Mouse (Mus musculus) liver, embryonic 11.5 days (tissue): Measurements from ENCODE around the gene Lmtk2. TPM values are rescaled to one million over a fixed set of nuclear protein-coding genes. Genes with fewer than 3 reads are reported as not detected.

ENCODE experiments used
- ATAC-seq: fragments of 200-750 bp; cut with Nextera tagmentation; replicated peaks from 2 replicates; pipeline ENCODE4 v1.8.0; 2017; ENCODE audit warnings: moderate number of reproducible peaks, mild to moderate bottlenecking, moderate TSS enrichment, moderate library complexity; ENCODE audit not compliant: low FRiP score
- DNase-seq: peaks from one replicate; pipeline ENCODE4 v3.0.0-alpha.2; 2017; ENCODE audit warnings: low spot score
- H3K27ac ChIP-seq: fragments of 300-500 bp; sonication (generic); 2 replicates; pipeline ENCODE4 v1.5.1; 2014; ENCODE audit warnings: mild to moderate bottlenecking, low read depth, low read length, control low read depth
- H3K27me3 ChIP-seq: fragments of 300-500 bp; sonication (generic); replicated peaks from 2 replicates; pipeline ENCODE4 v1.6.1; 2014; ENCODE audit warnings: low read length, mixed read lengths; ENCODE audit not compliant: control insufficient read depth, insufficient read depth
- H3K36me3 ChIP-seq: fragments of 300-500 bp; sonication (generic); 2 replicates; pipeline ENCODE4 v1.6.1; 2014; ENCODE audit warnings: mild to moderate bottlenecking, low read length, moderate library complexity, mixed read lengths; ENCODE audit not compliant: control insufficient read depth, insufficient read depth
- H3K4me1 ChIP-seq: fragments of 300-500 bp; sonication (generic); replicated peaks from 2 replicates; pipeline ENCODE4 v1.6.1; 2014; ENCODE audit warnings: low read length, mixed read lengths; ENCODE audit not compliant: control insufficient read depth, insufficient read depth
- H3K4me2 ChIP-seq: fragments of 300-500 bp; sonication (generic); 2 replicates; pipeline ENCODE4 v1.6.1; 2014; ENCODE audit warnings: mild to moderate bottlenecking, control low read depth, moderate library complexity
- H3K4me3 ChIP-seq: fragments of 300-500 bp; sonication (generic); 2 replicates; pipeline ENCODE4 v1.5.1; 2014; ENCODE audit warnings: low read depth, low read length, control low read depth
- H3K9ac ChIP-seq: fragments of 300-500 bp; sonication (generic); 2 replicates; pipeline ENCODE4 v1.6.1; 2014; ENCODE audit warnings: low read depth, low read length, control low read depth
- H3K9me3 ChIP-seq: fragments of 300-500 bp; sonication (generic); 2 replicates; pipeline ENCODE4 v1.6.1; 2016; ENCODE audit warnings: low read length, inconsistent platforms, mixed read lengths; ENCODE audit not compliant: control insufficient read depth
- WGBS: fragments of 180-500 bp; shearing (Covaris S2); extraction: QIAGEN DNeasy Blood & Tissue Kit; methylation state at CpG from one replicate; pipeline ENCODE4 v1.1.7; 2014; 5-methylcytosine and 5-hydroxymethylcytosine counted together
- polyA plus RNA-seq: library from polyadenylated mRNA; unstranded; fragments of >200 nt; fragmentation: Nextera tagmentation; extraction: Ambion mirVana; gene quantifications from 2 replicates; pipeline ENCODE4 v1.2.1, GENCODE M21; 2014

Lmtk2 gene
- polyA plus RNA-seq, 1 experiment from 2014 or later = 4.9 TPM

DNA sequence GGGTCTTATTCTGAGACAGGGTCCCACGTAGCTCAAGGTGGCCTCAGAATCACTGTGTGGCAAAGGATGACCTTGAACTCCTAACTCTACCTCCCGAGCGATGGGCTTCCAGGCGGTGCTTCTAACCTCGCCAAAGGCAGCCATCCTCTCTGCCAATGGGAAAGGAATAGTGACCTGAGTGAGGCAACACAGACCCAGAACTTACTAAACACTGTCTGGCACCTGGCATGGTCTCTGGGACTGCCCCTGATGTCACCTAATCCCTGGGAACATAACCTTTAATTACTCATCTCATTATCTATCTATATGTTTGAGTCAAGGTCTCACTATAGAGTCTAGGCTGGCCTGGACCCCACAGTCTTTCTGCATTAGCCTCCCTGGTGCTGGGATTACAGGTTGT lies 119.7 kb downstream of the Lmtk2 start:
- H3K9me3 ChIP-seq = no peaks in the 10 kb centered on the region
- no peaks in the 10 kb centered on the region for H3K27me3 ChIP-seq
- no peak overlapping the region for H3K9ac ChIP-seq
- no peak overlapping the region for H3K27ac ChIP-seq
- 79% methylated on average over 5 of the region's 5 CpGs for WGBS
- no peak overlapping the region for H3K4me2 ChIP-seq
- no peaks in the 10 kb centered on the region for H3K36me3 ChIP-seq
- peaks cover 6% of the 10 kb centered on the region; the same call in 1 of the 2 replicates for H3K4me1 ChIP-seq
- ATAC-seq (no peak), DNase-seq (no peak)
- H3K4me3 ChIP-seq = no peak overlapping the region

DNA sequence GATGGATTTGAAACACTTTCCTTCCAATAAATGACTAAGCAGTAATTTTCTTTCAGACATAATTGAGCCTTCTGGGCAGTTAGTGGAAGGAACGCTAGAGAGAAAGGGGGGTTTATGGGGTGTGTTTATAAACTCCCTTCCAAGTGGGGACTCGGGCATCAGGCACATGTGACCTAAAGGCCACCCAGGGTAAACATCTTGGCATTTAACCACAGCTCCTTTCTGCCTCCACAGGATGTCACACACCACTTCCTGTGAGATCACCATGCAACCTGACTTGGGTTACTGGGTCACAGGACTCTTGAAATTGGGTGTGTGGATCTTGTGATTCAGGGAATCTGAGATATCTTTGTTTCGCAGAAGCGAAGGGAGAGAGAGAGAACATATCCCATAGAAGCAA lies 121.1 kb downstream of the Lmtk2 start:
- no peak for ATAC-seq
- H3K36me3 ChIP-seq = no peaks in the 10 kb centered on the region
- H3K27me3 ChIP-seq = no peaks in the 10 kb centered on the region
- peaks cover 6% of the 10 kb centered on the region; the same call in 1 of the 2 replicates for H3K4me1 ChIP-seq
- H3K27ac ChIP-seq = no peak overlapping the region
- H3K4me3 ChIP-seq = no peak overlapping the region
- no peaks in the 10 kb centered on the region for H3K9me3 ChIP-seq
- 49% methylated on average over 4 of the region's 4 CpGs for WGBS
- DNase-seq = no peak
- H3K4me2 ChIP-seq = no peak overlapping the region
- H3K9ac ChIP-seq = no peak overlapping the region

DNA sequence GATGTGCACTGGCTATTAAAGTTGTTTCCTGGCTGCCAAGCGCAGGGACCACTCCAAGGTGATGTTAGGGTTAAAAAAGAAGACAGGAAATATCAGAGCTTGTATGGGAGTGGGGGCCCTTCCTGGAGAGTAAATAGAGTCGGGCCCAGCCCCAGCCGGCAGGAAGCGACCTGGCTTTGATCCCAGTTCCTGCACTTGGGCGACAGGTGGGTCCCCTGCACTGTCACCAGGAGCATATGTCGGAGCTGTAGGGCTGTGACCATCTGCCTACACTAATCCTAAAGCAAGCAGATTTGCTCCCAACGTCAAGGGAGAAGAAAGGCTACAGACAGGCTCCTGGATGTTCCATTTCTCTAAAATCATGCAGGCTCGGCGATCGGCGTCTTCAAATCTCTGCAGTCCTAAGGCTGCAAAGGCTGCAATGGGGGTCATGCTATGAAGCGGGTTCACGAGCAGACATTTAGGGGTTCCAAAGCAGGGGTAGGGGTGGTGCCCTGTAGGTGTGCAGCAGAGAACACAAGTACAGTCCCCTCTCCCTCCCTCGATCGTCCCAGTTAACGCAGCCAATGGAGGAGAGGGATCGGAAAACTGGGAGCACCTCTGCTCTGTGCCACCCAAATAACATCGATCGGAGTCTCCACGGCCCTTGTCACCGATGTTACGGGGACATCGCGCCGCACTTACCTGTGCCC lies 122.7 kb downstream of the Lmtk2 start:
- 4% methylated on average over 25 of the region's 25 CpGs for WGBS
- ATAC-seq = no peak; the same call in 1 of the 2 replicates
- DNase-seq = no peak
- no peaks in the 10 kb centered on the region for H3K9me3 ChIP-seq
- H3K4me2 ChIP-seq = peak overlapping the region; percentile 90
- peak overlapping the region; percentile 67 for H3K4me3 ChIP-seq
- peak overlapping the region; percentile 46 for H3K9ac ChIP-seq
- H3K4me1 ChIP-seq = peaks cover 6% of the 10 kb centered on the region; the same call in 1 of the 2 replicates
- H3K36me3 ChIP-seq = no peaks in the 10 kb centered on the region
- no peaks in the 10 kb centered on the region for H3K27me3 ChIP-seq
- H3K27ac ChIP-seq = 0 out of 2 replicates have a peak overlapping the region, but pooled peaks have one; percentile 41

DNA sequence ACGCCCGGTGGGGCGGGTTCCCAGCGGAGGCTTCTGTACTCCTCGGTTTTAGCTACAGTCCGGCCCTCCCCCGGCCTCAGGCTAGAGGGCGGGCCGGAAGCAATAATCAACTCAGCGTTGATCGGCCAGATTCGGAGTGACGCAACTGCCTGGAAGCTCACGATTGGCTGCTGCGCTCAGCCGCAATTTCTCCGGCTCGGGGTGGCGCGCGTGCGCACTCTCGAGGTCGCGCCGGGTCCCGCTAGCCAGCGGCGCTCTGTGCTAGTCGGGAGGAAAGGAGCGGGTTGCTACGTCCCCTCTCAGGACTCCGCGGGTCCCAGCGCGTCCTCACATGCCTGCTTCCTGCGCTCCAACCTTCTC lies 123.2 kb downstream of the Lmtk2 start, which contains the start of gene Tecpr1:
Gene Tecpr1, minus strand, starts transcription at position 113 of the 360 bp plus-strand sequence.
- ATAC-seq = peak; percentile 97
- Histone ChIP-seq H3K4me2 (peak within 1 kb of the TSS; percentile 90), H3K4me1 (peaks cover 6% of the 10 kb centered on the region; the same call in 1 of the 2 replicates), H3K27me3 (no peaks in the 10 kb centered on the region), H3K9ac (peak within 1 kb of the TSS; percentile 67), H3K9me3 (no peaks in the 10 kb centered on the region), H3K27ac (0 out of 2 replicates have a peak within 1 kb of the TSS, but pooled peaks have one; percentile 41), H3K36me3 (no peaks in the 10 kb centered on the region), H3K4me3 (peak within 1 kb of the TSS; percentile 67)
- under 1% methylated on average over 37 of the region's 37 CpGs for WGBS
- peak; percentile 94 for DNase-seq

DNA sequence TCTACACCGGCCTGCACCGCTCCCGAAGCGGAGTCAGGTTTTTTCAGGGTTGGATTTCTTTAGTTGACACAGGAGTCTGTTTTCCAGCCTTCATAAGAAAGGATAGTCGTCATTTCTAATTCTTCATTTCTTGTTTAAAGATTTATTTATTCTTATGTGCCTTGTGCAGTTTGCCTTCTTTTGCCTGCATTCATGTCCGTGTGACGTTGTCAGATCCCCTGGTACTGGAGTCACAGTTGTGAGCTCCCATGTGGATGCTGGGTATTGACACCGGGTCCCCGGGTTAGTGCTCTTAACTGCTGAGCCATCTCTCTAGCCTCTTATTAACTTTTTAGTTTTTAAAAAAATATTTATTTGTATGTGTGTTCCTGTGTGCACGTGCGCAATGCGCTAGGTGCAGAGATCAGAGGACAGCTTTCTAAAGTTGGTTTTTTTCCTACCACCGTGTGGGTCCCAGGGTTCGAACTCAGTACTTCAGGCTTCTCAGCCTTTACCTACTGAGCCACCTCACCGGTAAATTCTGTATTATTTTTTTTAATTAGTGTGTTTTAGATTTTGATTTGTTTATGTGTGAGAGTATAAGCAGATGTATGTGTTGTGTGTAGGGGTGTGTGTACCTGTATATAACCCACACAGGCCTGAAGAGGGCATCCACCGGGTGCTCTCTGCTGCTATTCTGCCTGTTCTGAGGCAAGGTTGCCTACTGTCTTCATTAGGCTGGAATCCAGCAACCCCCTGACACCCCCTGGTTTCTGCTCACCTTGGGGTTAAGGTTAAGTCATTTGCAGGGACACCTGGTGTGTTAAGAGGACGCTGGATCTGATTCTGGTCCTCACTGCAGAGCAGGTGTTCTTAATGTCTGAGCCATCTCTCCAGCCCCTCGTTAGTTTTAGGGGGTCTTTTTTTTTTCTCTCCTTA lies 123.9 kb downstream of the Lmtk2 start:
- DNase-seq = no peak
- peak overlapping the region; percentile 67 for H3K4me3 ChIP-seq

DNA sequence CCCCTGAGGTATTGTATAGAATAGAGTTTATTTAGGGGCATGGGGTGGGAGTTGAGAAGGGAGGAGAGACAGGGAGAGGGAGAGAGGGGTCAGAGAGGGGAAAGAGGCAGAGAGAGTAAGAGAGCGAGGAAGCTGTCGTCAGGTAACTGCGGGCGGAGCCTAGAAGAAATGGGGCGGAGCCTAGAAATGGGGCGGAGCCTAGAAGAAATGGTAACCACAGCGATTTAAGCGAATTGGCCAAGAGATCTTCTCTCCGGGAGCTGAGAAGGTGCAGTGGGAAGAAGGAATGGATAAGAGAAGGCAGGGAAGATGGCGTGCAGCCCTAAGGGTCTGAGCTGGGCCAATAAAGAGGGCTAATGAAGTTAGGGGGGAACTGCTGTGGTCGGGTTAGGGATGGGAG lies 126.0 kb downstream of the Lmtk2 start:
- Histone ChIP-seq H3K36me3 (no peaks in the 10 kb centered on the region), H3K9ac (no peak overlapping the region), H3K9me3 (no peaks in the 10 kb centered on the region), H3K27me3 (no peaks in the 10 kb centered on the region), H3K4me2 (peak overlapping the region; percentile 33; the same call in 1 of the 2 replicates), H3K4me1 (peaks cover 6% of the 10 kb centered on the region; the same call in 1 of the 2 replicates), H3K27ac (no peak overlapping the region), H3K4me3 (no peak overlapping the region)
- ATAC-seq (no peak), DNase-seq (no peak)
- 28% methylated on average over 11 of the region's 11 CpGs for WGBS

More for the DNA sequence above, 123.9 kb downstream of the Lmtk2 start:
- H3K27me3 ChIP-seq = no peaks in the 10 kb centered on the region
- peak; percentile 38 for ATAC-seq
- no peak overlapping the region for H3K27ac ChIP-seq
- no peaks in the 10 kb centered on the region for H3K36me3 ChIP-seq
- H3K4me1 ChIP-seq = peaks cover 6% of the 10 kb centered on the region; the same call in 1 of the 2 replicates
- peak overlapping the region; percentile 90 for H3K4me2 ChIP-seq
- H3K9me3 ChIP-seq = no peaks in the 10 kb centered on the region
- WGBS = 23% methylated on average over 18 of the region's 18 CpGs
- peak overlapping the region; percentile 67 for H3K9ac ChIP-seq

DNA sequence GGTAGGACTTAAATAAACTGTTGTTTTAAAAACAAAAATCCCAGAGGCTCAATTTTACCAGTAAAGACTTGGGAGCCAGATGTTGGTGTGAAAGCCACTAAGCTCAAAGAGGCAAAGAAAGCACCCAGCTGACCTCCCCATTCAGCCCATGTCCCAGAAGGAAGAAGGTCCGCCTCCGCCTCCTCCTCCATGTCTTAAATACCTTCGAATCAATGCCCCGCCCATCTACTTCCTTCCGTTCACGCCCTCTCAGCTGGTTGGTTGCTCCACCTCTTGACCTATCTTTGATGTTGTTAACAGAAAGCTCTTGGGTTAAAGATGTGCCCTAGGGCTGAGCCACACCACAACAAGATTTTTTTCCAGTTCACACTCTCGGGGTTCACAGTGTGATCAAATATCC lies 130.0 kb downstream of the Lmtk2 start:
- 89% methylated on average over 7 of the region's 7 CpGs for WGBS
- Histone ChIP-seq H3K9ac (no peak overlapping the region), H3K4me1 (no peaks in the 10 kb centered on the region), H3K4me3 (no peak overlapping the region), H3K27ac (no peak overlapping the region), H3K9me3 (no peaks in the 10 kb centered on the region), H3K36me3 (no peaks in the 10 kb centered on the region), H3K27me3 (no peaks in the 10 kb centered on the region), H3K4me2 (no peak overlapping the region)
- no peak for DNase-seq
- ATAC-seq = no peak

DNA sequence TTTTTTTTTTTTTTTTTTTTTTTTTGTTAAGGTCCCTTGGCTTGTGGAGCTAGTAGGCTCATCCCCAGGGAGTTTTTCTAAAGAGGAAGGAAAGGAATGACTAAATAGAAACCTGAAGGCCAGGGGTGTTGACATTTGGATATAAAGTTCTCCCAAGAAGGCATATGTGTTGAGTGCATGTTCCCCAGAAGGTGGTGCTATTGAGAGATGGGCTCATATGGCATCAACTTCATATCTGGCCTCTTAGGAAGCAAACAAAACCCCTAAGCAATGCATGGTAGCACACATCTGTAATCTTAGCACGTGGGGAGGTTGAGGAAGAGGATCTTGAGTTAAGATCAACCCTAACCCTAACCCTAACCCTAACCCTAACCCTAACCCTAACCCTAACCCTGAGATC lies 131.2 kb downstream of the Lmtk2 start:
- Histone ChIP-seq H3K4me1 (no peaks in the 10 kb centered on the region), H3K27ac (no peak overlapping the region), H3K9me3 (no peaks in the 10 kb centered on the region), H3K4me2 (no peak overlapping the region), H3K36me3 (no peaks in the 10 kb centered on the region), H3K27me3 (no peaks in the 10 kb centered on the region), H3K9ac (no peak overlapping the region), H3K4me3 (no peak overlapping the region)
- no peak for ATAC-seq
- 71% methylated on average over 1 of the region's 1 CpGs for WGBS
- DNase-seq = no peak
